Mouse (Mus musculus): ENCODE results near the gene Rbm15.

GRCm38 (mm10) chr3:107349006-107349405 lies 15.5 kb upstream of the Rbm15 start:
- no peak for TF ChIP-seq GATA1 (IDR thresholded peaks at IDR 0.05; ENCODE audit: low read length)
- TF ChIP-seq TAL1 (IDR thresholded peaks at IDR 0.05; ENCODE audit: low read length): no peak
